ENCODE assay signal across 20 mouse cellular contexts in the genomic region with DNA sequence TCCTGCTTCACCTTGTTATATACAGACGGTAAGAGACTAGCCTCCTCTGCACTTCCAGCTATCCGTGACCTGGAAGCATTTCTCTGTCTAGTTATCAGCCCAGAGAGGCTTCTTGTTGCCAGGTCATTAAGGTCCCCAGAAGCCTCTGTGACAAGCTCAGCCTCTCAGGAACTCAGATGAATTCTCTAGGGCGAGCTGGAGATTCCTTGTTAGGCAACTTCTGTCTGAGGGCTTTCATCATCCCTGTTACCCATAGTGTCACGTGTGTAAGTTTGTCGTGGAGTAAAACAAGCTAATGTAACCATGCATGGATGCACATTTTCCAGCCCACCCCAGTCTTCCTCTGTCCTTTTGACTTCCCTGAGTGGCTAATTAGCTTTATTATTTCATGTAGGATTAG.
DNase-seq lines count a peak whose midpoint lies in the region; ATAC-seq and TF ChIP-seq lines count a peak whose summit lies in the region.
"Had no signal": no experiment of that assay in that cellular context is flagged by ENCODE, and none has a peak within 500 bp of the region (broad histone marks: within the 10 kb centered on the region; RNA-seq: fewer than 3 reads in every experiment).

No protein-coding gene starts in this region.

- no peak for TF ChIP-seq EP300 in liver, postnatal 0 days (IDR thresholded peaks at IDR 0.05; ENCODE audit: low read depth)

- no peak overlapping the region for H3K9ac ChIP-seq in liver, postnatal 0 days (replicated peaks)
- H3K9ac ChIP-seq: embryonic facial prominence, embryonic 12.5 days; embryonic facial prominence, embryonic 15.5 days; forebrain, embryonic 12.5 days had no signal

- no peak for TF ChIP-seq CTCF in liver, postnatal 0 days (IDR thresholded peaks at IDR 0.05; ENCODE audit: low read depth)

- peaks cover 3% of the 10 kb centered on the region; the same call in 1 of the 2 replicates for H3K9me3 ChIP-seq in liver, postnatal 0 days (ENCODE audit: low read length)
- H3K9me3 ChIP-seq: embryonic facial prominence, embryonic 12.5 days; embryonic facial prominence, embryonic 15.5 days; forebrain, embryonic 12.5 days had no signal

- no peaks in the 10 kb centered on the region for H3K27me3 ChIP-seq in liver, postnatal 0 days (ENCODE audit: insufficient read depth, low read length)
- H3K27me3 ChIP-seq: embryonic facial prominence, embryonic 12.5 days; embryonic facial prominence, embryonic 15.5 days; forebrain, embryonic 12.5 days had no signal

- 69% methylated on average over 5 of the region's 5 CpGs for WGBS in liver, postnatal 0 days (ENCODE audit: insufficient replicate concordance)

- no peak overlapping the region for H3K27ac ChIP-seq in liver, postnatal 0 days (ENCODE audit: low read depth)
- H3K27ac ChIP-seq: embryonic facial prominence, embryonic 12.5 days; embryonic facial prominence, embryonic 15.5 days; forebrain, embryonic 10.5 days; forebrain, embryonic 12.5 days had no signal

- no peak for ATAC-seq in liver, postnatal 0 days
- ATAC-seq: forebrain, embryonic 14.5 days; forebrain, embryonic 16.5 days had no signal

- peak; percentile 16 for DNase-seq in adrenal gland, postnatal 14 days
- no peak for DNase-seq in adrenal gland, adult (ENCODE audit: inconsistent age in 2 of 2, low spot score in 1 of 2)
- DNase-seq in heart, adult 11 months, result peak; percentile 85
- DNase-seq in heart, adult 9 months (ENCODE audit: low spot score in 2 of 2), result no peak
- DNase-seq in liver, postnatal 0 days, result no peak
- DNase-seq: adrenal gland, postnatal 25 days; cerebellum, adult 11 months; cerebellum, adult 18-20 months; cerebellum, adult 8-10 months; cerebellum, adult 9-11 months; cerebellum, postnatal 14 days; cerebellum, postnatal 36 days; embryo, embryonic 11 days had no signal

- H3K4me1 ChIP-seq in liver, postnatal 0 days (ENCODE audit: insufficient read depth), result no peaks in the 10 kb centered on the region
- H3K4me1 ChIP-seq: embryonic facial prominence, embryonic 12.5 days; embryonic facial prominence, embryonic 15.5 days; forebrain, embryonic 12.5 days had no signal

- H3K36me3 ChIP-seq in liver, postnatal 0 days (replicated peaks; ENCODE audit: insufficient read depth, low read length), result no peaks in the 10 kb centered on the region
- H3K36me3 ChIP-seq: embryonic facial prominence, embryonic 12.5 days; embryonic facial prominence, embryonic 15.5 days; forebrain, embryonic 10.5 days; forebrain, embryonic 12.5 days had no signal

- no peak overlapping the region for H3K4me2 ChIP-seq in liver, postnatal 0 days (ENCODE audit: low read depth, low read length)
- H3K4me2 ChIP-seq: embryonic facial prominence, embryonic 12.5 days; embryonic facial prominence, embryonic 15.5 days; forebrain, embryonic 12.5 days had no signal

- no peak overlapping the region for H3K4me3 ChIP-seq in liver, postnatal 0 days (ENCODE audit: low read depth, low read length)
- H3K4me3 ChIP-seq: embryonic facial prominence, embryonic 12.5 days; embryonic facial prominence, embryonic 15.5 days; erythroblast, embryonic 14.5 days; forebrain, embryonic 10.5 days; forebrain, embryonic 12.5 days had no signal

Comparison
In these comparisons a context has a peak if more than half of its experiments do, and no peak if none do; other contexts are left out.
1. DNase-seq: peak in adrenal gland, postnatal 14 days (single experiment) and heart, adult 11 months (single experiment); none in adrenal gland, adult (0 of 2), heart, adult 9 months (0 of 2) and liver, postnatal 0 days (single experiment).